Mouse (Mus musculus) R1 (cell line): ENCODE measurements around the gene Rnf144a.
"Not testable (repeated sequence)": the region's sequence is repeated elsewhere in the genome, so short reads cannot be mapped to it uniquely, and the experiment has no call there.

ENCODE experiments used
- DNase-seq: peaks from one replicate; pipeline ENCODE4 v3.0.0-alpha.2; 2018; ENCODE audit warnings: low read depth, low spot score

Gene Rnf144a

GRCm38 (mm10) chr12:26323783-26324364 is 91.2 kb downstream of the Rnf144a start:
- peak; percentile 6 for DNase-seq

GRCm38 (mm10) chr12:26316261-26316660 is 98.8 kb downstream of the Rnf144a start:
- DNase-seq = no peak

- peak; percentile 46 for DNase-seq
These were observed 100.1 kb downstream of the Rnf144a start for GRCm38 (mm10) chr12:26314959-26315358.

GRCm38 (mm10) chr12:26311548-26311947 is 103.5 kb downstream of the Rnf144a start:
- DNase-seq = peak; percentile 25

- no peak for DNase-seq
These were observed 104.8 kb downstream of the Rnf144a start for GRCm38 (mm10) chr12:26310247-26310646.

- DNase-seq = no peak
These were observed 112.2 kb downstream of the Rnf144a start for GRCm38 (mm10) chr12:26302886-26303285.

GRCm38 (mm10) chr12:26299515-26300090 is 115.5 kb downstream of the Rnf144a start:
- DNase-seq = peak; percentile 15

- not testable (repeated sequence) for DNase-seq
These were observed 119.1 kb downstream of the Rnf144a start for GRCm38 (mm10) chr12:26295995-26296394.

- DNase-seq = no peak
These were observed 125.9 kb downstream of the Rnf144a start for GRCm38 (mm10) chr12:26289200-26289599.

GRCm38 (mm10) chr12:26288347-26288746 is 126.7 kb downstream of the Rnf144a start:
- no peak for DNase-seq

- DNase-seq = no peak
These were observed 129.1 kb downstream of the Rnf144a start for GRCm38 (mm10) chr12:26285939-26286338.

GRCm38 (mm10) chr12:26285460-26285859 is 129.6 kb downstream of the Rnf144a start:
- no peak for DNase-seq

- DNase-seq = no peak
These were observed 134.2 kb downstream of the Rnf144a start for GRCm38 (mm10) chr12:26280719-26281480.

GRCm38 (mm10) chr12:26277002-26277669 is 137.9 kb downstream of the Rnf144a start:
- DNase-seq = peak; percentile 63

- no peak for DNase-seq
These were observed 138.5 kb downstream of the Rnf144a start for GRCm38 (mm10) chr12:26276556-26276955.
